Mouse (Mus musculus): ENCODE data around the gene Lin28a. TPM values are rescaled to one million over a fixed set of nuclear protein-coding genes. Genes with fewer than 3 reads are reported as not detected.
A peak's percentile ranks its signal among the peaks of the same experiment; 100 is the strongest.

Lin28a gene
- total and polyA plus RNA-seq, 3 experiments, result not detected

DNA sequence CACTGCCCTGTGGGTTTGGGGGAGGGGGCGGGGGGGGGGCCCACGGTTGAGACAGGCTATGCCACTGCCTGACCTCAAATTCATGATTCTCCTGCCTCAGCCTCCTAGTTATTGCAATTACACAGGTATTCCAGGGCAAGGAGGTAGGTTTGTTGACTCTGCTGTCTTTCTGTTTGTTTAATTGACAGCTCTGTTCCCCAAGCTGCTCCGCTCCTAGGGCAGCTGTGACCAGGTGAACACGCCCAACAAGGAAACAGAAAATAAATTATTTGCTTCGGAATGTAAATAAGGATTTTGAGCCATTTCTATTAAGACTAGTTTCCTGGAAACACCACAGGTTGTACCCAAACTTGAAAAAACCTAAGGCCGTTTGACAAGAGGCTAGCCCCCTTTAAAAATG lies 8.9 kb downstream of the Lin28a start:
- Histone ChIP-seq H3K79me2 (replicated peaks; ENCODE audit: control insufficient read depth, insufficient read depth, low read length) (no peaks in the 10 kb centered on the region), H3K36me3 (ENCODE audit: control insufficient read depth, insufficient read depth, low read length) (no peaks in the 10 kb centered on the region), H3K4me1 (ENCODE audit: control insufficient read depth, insufficient read depth, low read length) (no peaks in the 10 kb centered on the region), H3K9ac (ENCODE audit: low read depth, low read length) (no peak overlapping the region), H3K27ac (no peak overlapping the region), H3K4me3 (no peak overlapping the region), H3K27me3 (ENCODE audit: control insufficient read depth, insufficient read depth, low read length) (no peaks in the 10 kb centered on the region)
- intact Hi-C loops (cut with DNase I), result no loop called here
- WGBS, result 70% methylated on average over 6 of the region's 6 CpGs
- no peak for TF ChIP-seq EP300 (IDR thresholded peaks at IDR 0.05; ENCODE audit: insufficient read depth, low read depth, low read length)
- TF ChIP-seq CTCF (IDR thresholded peaks at IDR 0.05), result no peak
- TF ChIP-seq POLR2A (IDR thresholded peaks at IDR 0.05; ENCODE audit: insufficient read depth, low read depth, low read length), result no peak
- DNase-seq, result no peak

DNA sequence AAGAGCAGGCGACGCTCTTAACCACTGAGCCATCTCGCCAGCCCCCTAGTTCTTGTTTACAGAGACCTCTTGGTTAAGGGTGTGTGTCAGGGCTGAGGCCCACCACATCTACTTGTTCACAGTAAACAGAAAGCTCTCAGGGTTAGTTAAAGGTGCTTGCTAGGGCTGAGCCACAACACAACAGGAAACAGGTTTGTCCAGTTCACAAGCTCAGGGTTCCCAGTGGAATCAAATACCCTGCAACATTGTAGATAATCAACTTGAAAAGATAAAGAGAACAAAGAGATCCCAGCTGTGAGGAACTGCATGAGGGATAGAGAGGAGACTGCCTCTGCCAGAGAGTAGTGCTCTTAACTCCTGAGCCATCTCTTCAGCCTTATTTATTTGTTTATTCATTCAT lies 11.8 kb downstream of the Lin28a start:
- no peak overlapping the region for H3K4me3 ChIP-seq
- intact Hi-C loops (cut with DNase I), result no loop called here
- no peak overlapping the region for H3K27ac ChIP-seq
- 89% methylated on average over 3 of the region's 3 CpGs for WGBS
- H3K9ac ChIP-seq (ENCODE audit: low read depth, low read length), result no peak overlapping the region
- H3K27me3 ChIP-seq (ENCODE audit: control insufficient read depth, insufficient read depth, low read length), result no peaks in the 10 kb centered on the region
- H3K4me1 ChIP-seq (ENCODE audit: control insufficient read depth, insufficient read depth, low read length), result no peaks in the 10 kb centered on the region
- no peak for DNase-seq
- H3K36me3 ChIP-seq (ENCODE audit: control insufficient read depth, insufficient read depth, low read length), result no peaks in the 10 kb centered on the region
- TF ChIP-seq POLR2A (IDR thresholded peaks at IDR 0.05; ENCODE audit: insufficient read depth, low read depth, low read length) (no peak), CTCF (IDR thresholded peaks at IDR 0.05) (no peak), EP300 (IDR thresholded peaks at IDR 0.05; ENCODE audit: insufficient read depth, low read depth, low read length) (no peak)
- no peaks in the 10 kb centered on the region for H3K79me2 ChIP-seq (replicated peaks; ENCODE audit: control insufficient read depth, insufficient read depth, low read length)

DNA sequence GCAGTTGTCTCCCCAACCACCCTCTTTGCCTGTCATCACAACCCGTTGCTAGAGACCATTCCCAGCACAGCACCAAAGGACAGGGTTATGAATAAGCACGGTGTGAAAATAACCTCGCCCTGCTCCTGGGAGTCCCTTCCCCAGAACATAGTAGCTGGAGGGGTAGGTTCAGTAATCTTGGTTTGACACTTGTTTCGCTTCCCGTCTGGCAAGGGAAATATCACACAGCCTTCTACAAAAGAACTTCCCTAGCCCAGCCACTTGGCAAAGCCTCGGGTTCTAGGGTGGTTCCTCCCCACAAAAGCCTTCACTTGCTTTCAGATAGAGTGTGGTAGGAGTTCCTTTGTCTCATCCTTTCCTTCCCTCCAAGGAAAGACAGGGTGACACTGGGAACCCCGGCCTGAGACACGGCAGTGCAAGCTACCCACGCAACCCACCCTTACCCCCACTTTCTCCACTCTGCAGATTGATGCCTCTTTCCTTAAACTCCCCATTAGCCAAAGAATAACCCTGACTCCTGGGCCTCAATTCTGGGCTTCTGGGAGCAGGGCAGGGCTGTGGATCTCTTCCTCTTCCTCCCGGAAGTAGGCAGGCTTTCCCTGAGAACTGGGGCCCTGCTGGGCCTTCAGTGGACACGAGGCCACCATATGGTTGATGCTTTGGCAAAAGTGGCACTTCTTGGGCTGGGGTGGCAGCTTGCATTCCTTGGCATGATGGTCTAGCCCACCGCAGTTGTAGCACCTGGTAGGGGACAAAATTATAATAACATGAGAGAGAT lies 12.9 kb downstream of the Lin28a start:
- intact Hi-C loops (cut with DNase I), result no loop called here
- H3K9ac ChIP-seq (ENCODE audit: low read depth, low read length), result no peak overlapping the region
- H3K27ac ChIP-seq, result no peak overlapping the region
- H3K79me2 ChIP-seq (replicated peaks; ENCODE audit: control insufficient read depth, insufficient read depth, low read length), result no peaks in the 10 kb centered on the region
- no peaks in the 10 kb centered on the region for H3K27me3 ChIP-seq (ENCODE audit: control insufficient read depth, insufficient read depth, low read length)
- H3K4me1 ChIP-seq (ENCODE audit: control insufficient read depth, insufficient read depth, low read length), result no peaks in the 10 kb centered on the region
- peak in 1 of 2 experiments; percentile 24 for DNase-seq
- H3K4me3 ChIP-seq, result no peak overlapping the region
- no peak for TF ChIP-seq POLR2A (IDR thresholded peaks at IDR 0.05; ENCODE audit: insufficient read depth, low read depth, low read length)
- TF ChIP-seq CTCF (IDR thresholded peaks at IDR 0.05), result no peak
- no peak for TF ChIP-seq EP300 (IDR thresholded peaks at IDR 0.05; ENCODE audit: insufficient read depth, low read depth, low read length)
- H3K36me3 ChIP-seq (ENCODE audit: control insufficient read depth, insufficient read depth, low read length), result no peaks in the 10 kb centered on the region
- WGBS, result 44% methylated on average over 12 of the region's 12 CpGs

DNA sequence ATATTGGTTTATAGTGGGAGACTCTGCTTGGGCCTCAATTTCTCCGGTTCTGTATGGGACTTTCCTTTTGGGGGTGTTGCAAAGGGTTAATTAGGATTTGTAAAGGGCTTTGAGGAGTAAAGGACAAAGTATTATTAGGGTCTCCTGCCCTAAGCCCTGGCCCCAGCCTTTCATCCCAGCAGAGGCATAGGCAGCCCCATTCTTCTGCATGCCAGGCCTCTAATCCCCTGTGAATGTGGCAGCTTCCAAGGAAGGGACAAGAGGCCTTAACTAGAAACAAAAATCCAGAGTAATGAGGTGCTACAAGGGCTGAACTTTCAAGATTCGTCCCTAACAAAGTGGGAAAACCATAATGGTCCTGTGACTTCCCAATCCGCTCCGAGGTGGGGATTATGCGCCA lies 15.7 kb downstream of the Lin28a start:
- Histone ChIP-seq H3K4me3 (no peak overlapping the region), H3K4me1 (ENCODE audit: control insufficient read depth, insufficient read depth, low read length) (no peaks in the 10 kb centered on the region), H3K79me2 (replicated peaks; ENCODE audit: control insufficient read depth, insufficient read depth, low read length) (no peaks in the 10 kb centered on the region), H3K9ac (ENCODE audit: low read depth, low read length) (no peak overlapping the region), H3K27me3 (ENCODE audit: control insufficient read depth, insufficient read depth, low read length) (no peaks in the 10 kb centered on the region), H3K27ac (no peak overlapping the region), H3K36me3 (ENCODE audit: control insufficient read depth, insufficient read depth, low read length) (no peaks in the 10 kb centered on the region)
- intact Hi-C loops (cut with DNase I), result no loop called here
- 63% methylated on average over 5 of the region's 5 CpGs for WGBS
- no peak for DNase-seq
- TF ChIP-seq POLR2A (IDR thresholded peaks at IDR 0.05; ENCODE audit: insufficient read depth, low read depth, low read length) (no peak), EP300 (IDR thresholded peaks at IDR 0.05; ENCODE audit: insufficient read depth, low read depth, low read length) (no peak), CTCF (IDR thresholded peaks at IDR 0.05) (no peak)

DNA sequence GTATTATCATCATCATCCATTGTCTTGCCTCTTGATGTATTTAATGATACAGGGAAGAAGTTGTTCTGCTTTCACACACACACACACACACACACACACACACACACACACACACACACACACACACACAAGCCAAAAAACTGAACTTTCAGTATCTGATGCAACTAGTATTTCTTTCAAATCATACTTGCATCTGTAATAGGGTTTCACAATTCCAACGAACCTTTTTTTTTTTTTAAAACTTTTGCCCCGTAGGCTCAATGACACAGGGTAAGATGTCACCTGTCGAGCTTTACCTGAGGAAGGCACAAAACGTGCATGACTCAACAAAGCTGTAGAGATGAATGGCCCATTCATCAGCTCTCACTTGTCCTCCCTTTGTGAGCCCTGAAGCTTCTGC lies 16.4 kb downstream of the Lin28a start:
- DNase-seq, result no peak
- H3K4me3 ChIP-seq, result no peak overlapping the region
- H3K79me2 ChIP-seq (replicated peaks; ENCODE audit: control insufficient read depth, insufficient read depth, low read length), result no peaks in the 10 kb centered on the region
- WGBS, result 69% methylated on average over 4 of the region's 4 CpGs
- no peaks in the 10 kb centered on the region for H3K27me3 ChIP-seq (ENCODE audit: control insufficient read depth, insufficient read depth, low read length)
- intact Hi-C loops (cut with DNase I), result no loop called here
- H3K9ac ChIP-seq (ENCODE audit: low read depth, low read length), result no peak overlapping the region
- no peaks in the 10 kb centered on the region for H3K4me1 ChIP-seq (ENCODE audit: control insufficient read depth, insufficient read depth, low read length)
- TF ChIP-seq POLR2A (IDR thresholded peaks at IDR 0.05; ENCODE audit: insufficient read depth, low read depth, low read length), result no peak
- no peak for TF ChIP-seq CTCF (IDR thresholded peaks at IDR 0.05)
- TF ChIP-seq EP300 (IDR thresholded peaks at IDR 0.05; ENCODE audit: insufficient read depth, low read depth, low read length), result no peak
- no peak overlapping the region for H3K27ac ChIP-seq
- no peaks in the 10 kb centered on the region for H3K36me3 ChIP-seq (ENCODE audit: control insufficient read depth, insufficient read depth, low read length)

DNA sequence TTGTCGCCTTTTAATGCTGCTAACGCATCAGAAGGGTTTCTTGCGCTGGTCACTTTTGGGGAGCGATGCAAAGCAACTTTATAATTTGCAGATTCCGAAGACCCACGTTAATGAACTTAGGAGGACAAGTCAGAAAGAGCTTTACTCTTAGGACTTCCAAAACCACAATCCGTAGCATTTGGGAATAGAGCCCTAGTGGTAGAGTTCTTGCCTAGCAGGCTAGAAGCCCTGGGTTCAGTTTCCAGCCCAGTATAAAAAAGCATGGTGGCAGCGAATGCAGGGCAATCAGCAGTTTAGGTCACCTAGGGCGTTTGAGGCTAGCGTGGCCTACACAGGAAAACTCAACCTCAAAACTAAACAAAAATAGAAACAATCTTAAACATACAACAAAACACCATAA lies 16.9 kb downstream of the Lin28a start:
- 72% methylated on average over 10 of the region's 10 CpGs for WGBS
- Histone ChIP-seq H3K79me2 (replicated peaks; ENCODE audit: control insufficient read depth, insufficient read depth, low read length) (no peaks in the 10 kb centered on the region), H3K36me3 (ENCODE audit: control insufficient read depth, insufficient read depth, low read length) (no peaks in the 10 kb centered on the region), H3K4me3 (no peak overlapping the region), H3K27ac (no peak overlapping the region), H3K9ac (ENCODE audit: low read depth, low read length) (no peak overlapping the region), H3K4me1 (ENCODE audit: control insufficient read depth, insufficient read depth, low read length) (no peaks in the 10 kb centered on the region), H3K27me3 (ENCODE audit: control insufficient read depth, insufficient read depth, low read length) (no peaks in the 10 kb centered on the region)
- TF ChIP-seq POLR2A (IDR thresholded peaks at IDR 0.05; ENCODE audit: insufficient read depth, low read depth, low read length) (no peak), EP300 (IDR thresholded peaks at IDR 0.05; ENCODE audit: insufficient read depth, low read depth, low read length) (no peak), CTCF (IDR thresholded peaks at IDR 0.05) (peak; percentile 8; the same call in 1 of the 2 replicates)
- no peak for DNase-seq
- intact Hi-C loops (cut with DNase I), result loop anchor here (2.0 kb wide), 1 partner anchor 33 kb away; the partner anchor contains the start of gene Hmgn2
